Mouse (Mus musculus): ENCODE measurements at regions not wholly inside any gene's neighbourhood (a gene's known extent, or its start where the extent isn't known, plus 50 kb on each side); places are given as distances from the start of the nearest gene placed in this dataset.
"Not testable (repeated sequence)": the region's sequence is repeated elsewhere in the genome, so short reads cannot be mapped to it uniquely, and the experiment has no call there.

- H3K9ac ChIP-seq; H3K4me3 ChIP-seq (ENCODE audit: low read depth, low read length); ATAC-seq; H3K27me3 ChIP-seq (ENCODE audit: insufficient read depth, low read length); H3K9me3 ChIP-seq (ENCODE audit: low read length); H3K4me1 ChIP-seq (ENCODE audit: insufficient read depth); DNase-seq; H3K4me2 ChIP-seq (ENCODE audit: low read depth); H3K27ac ChIP-seq (ENCODE audit: low read depth, low read length); H3K36me3 ChIP-seq (ENCODE audit: insufficient read depth): not testable (repeated sequence)
- WGBS = 86% methylated on average over 8 of the region's 9 CpGs
These were observed 172.5 kb upstream of the Zfp808 start for GRCm38 (mm10) chr13:61957197-61957596.

GRCm38 (mm10) chr13:61978856-61979255 lies 150.8 kb upstream of the Zfp808 start:
- 93% methylated on average over 3 of the region's 3 CpGs for WGBS
- not testable (repeated sequence) for H3K4me1 ChIP-seq (ENCODE audit: insufficient read depth); H3K36me3 ChIP-seq (ENCODE audit: insufficient read depth); H3K27me3 ChIP-seq (ENCODE audit: insufficient read depth, low read length); H3K9me3 ChIP-seq (ENCODE audit: low read length); DNase-seq; H3K9ac ChIP-seq; H3K4me2 ChIP-seq (ENCODE audit: low read depth); H3K4me3 ChIP-seq (ENCODE audit: low read depth, low read length); H3K27ac ChIP-seq (ENCODE audit: low read depth, low read length); ATAC-seq

GRCm38 (mm10) chr13:61996519-61996918 lies 133.2 kb upstream of the Zfp808 start:
- not testable (repeated sequence) for H3K9me3 ChIP-seq (ENCODE audit: low read length); H3K4me3 ChIP-seq (ENCODE audit: low read depth, low read length); ATAC-seq; H3K9ac ChIP-seq; H3K27me3 ChIP-seq (ENCODE audit: insufficient read depth, low read length); DNase-seq; H3K4me2 ChIP-seq (ENCODE audit: low read depth); H3K27ac ChIP-seq (ENCODE audit: low read depth, low read length); H3K4me1 ChIP-seq (ENCODE audit: insufficient read depth); H3K36me3 ChIP-seq (ENCODE audit: insufficient read depth)
- 64% methylated on average over 3 of the region's 3 CpGs for WGBS

- not testable (repeated sequence) for H3K9me3 ChIP-seq (ENCODE audit: low read length); H3K36me3 ChIP-seq (ENCODE audit: insufficient read depth); H3K9ac ChIP-seq; H3K27ac ChIP-seq (ENCODE audit: low read depth, low read length); H3K27me3 ChIP-seq (ENCODE audit: insufficient read depth, low read length); DNase-seq; ATAC-seq; H3K4me1 ChIP-seq (ENCODE audit: insufficient read depth); H3K4me3 ChIP-seq (ENCODE audit: low read depth, low read length)
- WGBS = 13% methylated on average over 6 of the region's 6 CpGs
- H3K4me2 ChIP-seq (ENCODE audit: low read depth) = peak overlapping the region; percentile 28; the same call in 1 of the 2 replicates
- TF ChIP-seq CTCF (IDR thresholded peaks at IDR 0.05; ENCODE audit: low read depth) = peak; percentile 35
These were observed 130.9 kb upstream of the Zfp808 start for GRCm38 (mm10) chr13:61998803-61999202.

GRCm38 (mm10) chr13:62007321-62007720 lies 122.4 kb upstream of the Zfp808 start:
- H3K4me1 ChIP-seq (ENCODE audit: insufficient read depth); H3K4me3 ChIP-seq (ENCODE audit: low read depth, low read length); H3K36me3 ChIP-seq (ENCODE audit: insufficient read depth); H3K27ac ChIP-seq (ENCODE audit: low read depth, low read length); H3K4me2 ChIP-seq (ENCODE audit: low read depth); DNase-seq; H3K27me3 ChIP-seq (ENCODE audit: insufficient read depth, low read length); H3K9ac ChIP-seq; H3K9me3 ChIP-seq (ENCODE audit: low read length); ATAC-seq: not testable (repeated sequence)
- 90% methylated on average over 1 of the region's 1 CpGs for WGBS

GRCm38 (mm10) chr13:62015424-62016167 lies 114.1 kb upstream of the Zfp808 start:
- ATAC-seq (peak; percentile 85), DNase-seq (peak; percentile 59)
- peak overlapping the region; percentile 60 for H3K4me2 ChIP-seq (ENCODE audit: low read depth)
- not testable (repeated sequence) for H3K9me3 ChIP-seq (ENCODE audit: low read length); H3K27ac ChIP-seq (ENCODE audit: low read depth, low read length); H3K4me1 ChIP-seq (ENCODE audit: insufficient read depth); H3K27me3 ChIP-seq (ENCODE audit: insufficient read depth, low read length); H3K36me3 ChIP-seq (ENCODE audit: insufficient read depth)
- WGBS = 2% methylated on average over 22 of the region's 22 CpGs
- peak overlapping the region; percentile 62 for H3K9ac ChIP-seq
- peak overlapping the region; percentile 50 for H3K4me3 ChIP-seq (ENCODE audit: low read depth, low read length)

GRCm38 (mm10) chr13:62016168-62016502 lies 113.6 kb upstream of the Zfp808 start:
- not testable (repeated sequence) for H3K27ac ChIP-seq (ENCODE audit: low read depth, low read length); H3K9me3 ChIP-seq (ENCODE audit: low read length); H3K27me3 ChIP-seq (ENCODE audit: insufficient read depth, low read length); DNase-seq; ATAC-seq; H3K36me3 ChIP-seq (ENCODE audit: insufficient read depth); H3K4me1 ChIP-seq (ENCODE audit: insufficient read depth)
- Histone ChIP-seq H3K9ac (peak overlapping the region; percentile 62), H3K4me3 (ENCODE audit: low read depth, low read length) (peak overlapping the region; percentile 50), H3K4me2 (ENCODE audit: low read depth) (peak overlapping the region; percentile 60)
- WGBS = 1% methylated on average over 5 of the region's 5 CpGs

- not testable (repeated sequence) for H3K36me3 ChIP-seq (ENCODE audit: insufficient read depth); H3K4me3 ChIP-seq (ENCODE audit: low read depth, low read length); H3K27ac ChIP-seq (ENCODE audit: low read depth, low read length); H3K9ac ChIP-seq; H3K4me1 ChIP-seq (ENCODE audit: insufficient read depth); ATAC-seq; H3K4me2 ChIP-seq (ENCODE audit: low read depth); H3K27me3 ChIP-seq (ENCODE audit: insufficient read depth, low read length); H3K9me3 ChIP-seq (ENCODE audit: low read length); DNase-seq
- WGBS = 88% methylated on average over 2 of the region's 2 CpGs
These were observed 92.0 kb upstream of the Zfp808 start for GRCm38 (mm10) chr13:62037646-62038045.

- ATAC-seq; H3K4me2 ChIP-seq (ENCODE audit: low read depth); H3K27me3 ChIP-seq (ENCODE audit: insufficient read depth, low read length); H3K4me3 ChIP-seq (ENCODE audit: low read depth, low read length); H3K27ac ChIP-seq (ENCODE audit: low read depth, low read length); H3K4me1 ChIP-seq (ENCODE audit: insufficient read depth); H3K9ac ChIP-seq; H3K9me3 ChIP-seq (ENCODE audit: low read length); H3K36me3 ChIP-seq (ENCODE audit: insufficient read depth); DNase-seq: not testable (repeated sequence)
- 65% methylated on average over 2 of the region's 2 CpGs for WGBS
These were observed 51.6 kb upstream of the Zfp808 start for GRCm38 (mm10) chr13:62077951-62078671.

GRCm38 (mm10) chr13:62078893-62079292 lies 50.8 kb upstream of the Zfp808 start:
- WGBS = 92% methylated on average over 9 of the region's 9 CpGs
- not testable (repeated sequence) for H3K27me3 ChIP-seq (ENCODE audit: insufficient read depth, low read length); DNase-seq; ATAC-seq; H3K9ac ChIP-seq; H3K36me3 ChIP-seq (ENCODE audit: insufficient read depth); H3K4me3 ChIP-seq (ENCODE audit: low read depth, low read length); H3K27ac ChIP-seq (ENCODE audit: low read depth, low read length); H3K4me2 ChIP-seq (ENCODE audit: low read depth); H3K9me3 ChIP-seq (ENCODE audit: low read length); H3K4me1 ChIP-seq (ENCODE audit: insufficient read depth)
